Mouse (Mus musculus) megakaryocyte, embryonic 14.5 days (primary cell): Measurements from ENCODE around the gene Cfd.

Experiments
- FLI1 ChIP-seq: IDR thresholded peaks from 2 replicates; pipeline ENCODE4 v1.6.1; 2012; ENCODE audit warnings: low read length, inconsistent platforms, mixed read lengths
- GATA1 ChIP-seq: IDR thresholded peaks from 3 replicates; pipeline ENCODE4 v1.6.1; 2012; ENCODE audit warnings: mixed read lengths, low read length, inconsistent platforms, borderline replicate concordance

- TF ChIP-seq FLI1 (no peak), GATA1 (no peak)
Measured at GRCm38 (mm10) chr10:79909092-79909922, 18.7 kb downstream of the Cfd start.
